Mouse (Mus musculus) erythroblast, embryonic 14.5 days (primary cell): ENCODE data around the gene Clec2g. TPM values are rescaled to one million over a fixed set of nuclear protein-coding genes. Genes with fewer than 3 reads are reported as not detected.
"Not testable (repeated sequence)": the region's sequence is repeated elsewhere in the genome, so short reads cannot be mapped to it uniquely, and the experiment has no call there.

Source experiments
- H3K27me3 ChIP-seq: 2 replicates; pipeline ENCODE4 v1.6.1; 2012; ENCODE audit warnings: inconsistent platforms; ENCODE audit not compliant: control insufficient read depth
- H3K36me3 ChIP-seq: 2 replicates; pipeline ENCODE4 v1.6.1; 2012; ENCODE audit warnings: mild to moderate bottlenecking, inconsistent platforms; ENCODE audit not compliant: control insufficient read depth
- H3K4me1 ChIP-seq: 2 replicates; pipeline ENCODE4 v1.6.1; 2012; ENCODE audit warnings: inconsistent platforms; ENCODE audit not compliant: control insufficient read depth
- H3K4me3 ChIP-seq: replicated peaks from 2 replicates; pipeline ENCODE3; 2012; ENCODE audit warnings: moderate library complexity, mild to moderate bottlenecking, inconsistent platforms
- H3K9me3 ChIP-seq: 2 replicates; pipeline ENCODE4 v1.6.1; 2012; ENCODE audit warnings: low read length, inconsistent platforms, mixed read lengths; ENCODE audit not compliant: control insufficient read depth
- GATA1 ChIP-seq: IDR thresholded peaks from 2 replicates; pipeline ENCODE4 v1.6.1; 2012; ENCODE audit warnings: low read length, inconsistent platforms, mixed read lengths
- TAL1 ChIP-seq: IDR thresholded peaks from 3 replicates; pipeline ENCODE4 v1.6.1; 2012; ENCODE audit warnings: low read length, inconsistent platforms, mixed read lengths
- polyA plus RNA-seq: library from polyadenylated mRNA; stranded (reverse); fragments of >175 nt; gene quantifications from 2 replicates; pipeline ENCODE4 v1.2.3, GENCODE M21; 2012

The Clec2g gene
- polyA plus RNA-seq, 1 experiment, result not detected

DNA sequence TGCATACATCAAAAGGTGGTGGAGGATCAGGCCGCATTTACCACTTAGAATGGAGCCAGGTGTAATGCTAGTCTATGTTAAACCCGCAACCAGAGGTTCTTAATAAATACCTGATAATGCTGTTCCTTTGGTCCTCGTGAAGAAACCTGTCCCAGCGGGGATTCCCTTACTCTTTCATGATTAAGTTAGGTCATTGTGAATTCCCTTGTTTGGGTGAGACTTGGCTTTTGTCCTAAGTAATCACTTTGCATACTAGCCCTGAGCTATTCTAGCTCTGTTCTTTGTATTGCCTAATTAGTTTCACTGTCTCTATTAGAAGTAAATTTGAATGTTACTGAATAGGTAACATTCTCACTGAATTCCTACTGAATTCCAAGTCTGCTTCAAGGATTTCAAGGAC, 60.2 kb downstream of the Clec2g start:
- TF ChIP-seq TAL1 (no peak), GATA1 (no peak)
- Histone ChIP-seq H3K27me3 (no peaks in the 10 kb centered on the region), H3K4me3 (no peak overlapping the region), H3K4me1 (no peaks in the 10 kb centered on the region), H3K36me3 (no peaks in the 10 kb centered on the region), H3K9me3 (no peaks in the 10 kb centered on the region)

DNA sequence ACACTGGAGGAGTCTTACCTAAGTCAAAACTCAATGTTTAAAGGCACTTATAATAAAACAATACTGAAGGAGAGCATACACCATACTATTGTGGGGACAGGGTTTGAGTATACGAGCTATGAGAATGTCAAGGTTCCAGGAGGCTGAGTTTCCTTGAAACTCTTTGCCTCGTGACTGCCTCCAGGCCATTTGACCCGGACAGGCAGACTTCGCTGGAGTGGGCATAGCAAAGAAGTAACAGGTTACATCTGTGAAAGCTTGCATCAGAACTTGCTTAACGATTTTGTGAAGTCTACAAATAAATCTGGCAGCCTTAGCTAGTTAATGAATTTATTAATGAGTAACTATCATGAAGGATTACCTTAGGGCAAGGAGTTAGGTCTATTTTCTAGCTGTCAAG, 60.6 kb downstream of the Clec2g start:
- no peak overlapping the region for H3K4me3 ChIP-seq
- no peaks in the 10 kb centered on the region for H3K9me3 ChIP-seq
- H3K27me3 ChIP-seq, result no peaks in the 10 kb centered on the region
- no peak for TF ChIP-seq GATA1
- no peak for TF ChIP-seq TAL1
- H3K4me1 ChIP-seq, result no peaks in the 10 kb centered on the region
- no peaks in the 10 kb centered on the region for H3K36me3 ChIP-seq

- H3K36me3 ChIP-seq, result no peaks in the 10 kb centered on the region
- no peaks in the 10 kb centered on the region for H3K4me1 ChIP-seq
- TF ChIP-seq TAL1 (no peak), GATA1 (no peak)
- no peaks in the 10 kb centered on the region for H3K9me3 ChIP-seq
- H3K27me3 ChIP-seq, result no peaks in the 10 kb centered on the region
- H3K4me3 ChIP-seq, result no peak overlapping the region
These were observed 61.3 kb downstream of the Clec2g start for GRCm38 (mm10) chr6:128995250-128996053.

DNA sequence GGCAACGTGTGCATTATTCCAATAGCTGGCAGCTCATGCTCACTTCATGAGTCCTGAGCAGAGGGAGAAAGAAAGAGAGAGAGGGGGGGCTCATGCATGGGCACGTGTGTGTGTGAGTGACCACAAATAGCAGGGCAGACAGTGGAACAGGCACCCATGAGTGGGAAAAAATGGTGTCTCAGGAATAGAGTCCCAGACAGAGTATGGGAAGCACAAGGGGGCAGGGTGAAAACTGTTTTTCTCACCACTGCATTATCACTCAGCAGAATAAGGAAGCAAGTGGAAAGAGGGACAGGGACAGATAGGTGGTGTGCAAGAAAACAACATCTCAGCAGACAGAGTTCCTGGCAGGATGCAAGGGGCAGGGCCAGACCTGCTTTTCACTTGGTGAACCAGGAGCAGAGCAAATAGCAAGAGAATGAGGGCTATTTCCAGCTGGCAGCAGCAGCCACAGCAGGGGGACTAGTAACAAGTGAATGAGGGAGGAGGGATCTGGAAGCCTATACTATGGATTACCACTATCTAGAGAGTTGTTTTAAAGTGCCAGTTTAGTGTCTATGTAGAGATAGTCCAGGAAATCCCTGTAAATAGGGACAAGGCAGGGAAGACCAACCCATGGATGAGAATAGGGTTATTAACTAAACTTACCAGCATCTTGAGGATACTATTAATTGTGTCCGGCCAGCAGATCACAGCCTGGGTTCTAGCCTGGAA, 62.0 kb downstream of the Clec2g start:
- Histone ChIP-seq H3K4me3 (no peak overlapping the region), H3K27me3 (no peaks in the 10 kb centered on the region), H3K9me3 (no peaks in the 10 kb centered on the region), H3K36me3 (no peaks in the 10 kb centered on the region), H3K4me1 (no peaks in the 10 kb centered on the region)
- TF ChIP-seq TAL1 (no peak), GATA1 (no peak)

DNA sequence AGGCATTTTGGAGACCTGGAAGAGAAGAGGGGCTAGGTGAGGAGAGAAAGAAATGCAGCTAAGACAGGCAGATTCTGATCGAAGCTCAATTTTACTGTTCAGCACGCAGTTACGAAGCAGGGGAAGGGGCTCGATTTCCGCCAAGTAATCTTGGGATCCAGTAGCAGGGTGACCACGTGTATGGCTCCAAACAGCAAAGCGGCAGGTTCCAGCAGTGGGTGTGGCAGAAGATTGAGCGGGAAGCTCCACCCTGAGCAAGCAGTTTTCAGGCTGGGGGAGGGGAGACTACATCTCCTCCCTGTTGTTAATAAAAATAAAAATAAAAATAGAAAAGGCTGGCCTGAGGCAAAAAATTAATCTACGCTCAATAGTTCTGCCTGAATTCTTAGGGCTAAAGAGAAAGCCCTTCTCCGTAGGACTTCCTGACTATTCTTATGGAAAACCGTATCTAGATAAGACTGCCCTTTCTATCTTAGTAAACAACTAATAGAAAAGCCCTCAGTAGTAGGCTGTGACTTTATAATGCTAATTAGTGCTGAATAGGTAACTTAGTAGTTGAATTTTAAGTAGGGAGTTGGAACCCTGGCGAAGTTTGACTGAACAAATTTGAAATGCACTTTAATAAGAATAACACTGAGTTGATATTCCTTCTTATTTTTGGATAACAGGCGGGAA, 62.7 kb downstream of the Clec2g start:
- no peak overlapping the region for H3K4me3 ChIP-seq
- TF ChIP-seq TAL1 (no peak), GATA1 (no peak)

DNA sequence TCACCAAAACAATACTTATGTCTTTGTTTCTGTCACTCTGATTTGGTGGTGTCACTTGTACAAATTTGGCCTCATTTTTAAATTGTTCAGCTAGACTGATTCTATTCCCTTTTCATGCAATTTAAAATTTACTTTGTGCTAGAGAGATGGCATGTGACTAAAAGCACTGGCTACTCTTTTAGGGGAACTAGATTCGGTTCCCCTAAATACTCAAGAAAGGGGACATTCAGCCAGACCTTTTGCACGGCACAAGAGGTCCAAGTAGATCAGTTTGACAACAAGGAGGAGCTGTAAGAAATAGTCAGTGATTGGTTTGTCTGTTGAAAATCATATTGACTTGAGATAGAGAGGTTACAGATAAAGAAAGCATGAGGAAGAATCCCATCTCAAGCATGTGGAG, 67.2 kb downstream of the Clec2g start:
- TF ChIP-seq TAL1 (no peak), GATA1 (no peak)
- Histone ChIP-seq H3K4me3 (no peak overlapping the region), H3K9me3 (no peaks in the 10 kb centered on the region), H3K27me3 (no peaks in the 10 kb centered on the region), H3K36me3 (no peaks in the 10 kb centered on the region), H3K4me1 (no peaks in the 10 kb centered on the region)

More for the DNA sequence above, 62.7 kb downstream of the Clec2g start:
- H3K9me3 ChIP-seq, result no peaks in the 10 kb centered on the region
- H3K27me3 ChIP-seq, result no peaks in the 10 kb centered on the region
- no peaks in the 10 kb centered on the region for H3K36me3 ChIP-seq
- H3K4me1 ChIP-seq, result no peaks in the 10 kb centered on the region

DNA sequence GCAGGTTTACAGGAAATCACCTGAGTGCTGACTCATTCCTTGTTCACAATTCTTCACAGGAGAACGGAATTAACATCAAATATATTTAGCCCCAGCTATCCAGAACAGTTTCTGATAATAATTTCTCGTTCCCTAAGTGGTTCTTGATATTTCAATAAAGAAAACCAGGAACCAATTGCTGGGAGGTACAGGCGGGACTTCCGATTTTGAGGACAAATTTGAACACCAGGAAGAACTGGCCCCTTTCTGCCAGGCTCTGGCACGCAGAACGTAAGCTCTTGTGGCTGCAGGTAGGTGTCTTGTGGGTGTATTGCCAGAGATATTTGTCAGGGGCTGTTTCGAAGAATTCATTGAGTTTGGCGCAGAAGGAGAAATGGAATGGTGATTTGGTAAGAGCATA, 74.4 kb downstream of the Clec2g start:
- TF ChIP-seq GATA1, result no peak
- no peak for TF ChIP-seq TAL1
- no peaks in the 10 kb centered on the region for H3K4me1 ChIP-seq

DNA sequence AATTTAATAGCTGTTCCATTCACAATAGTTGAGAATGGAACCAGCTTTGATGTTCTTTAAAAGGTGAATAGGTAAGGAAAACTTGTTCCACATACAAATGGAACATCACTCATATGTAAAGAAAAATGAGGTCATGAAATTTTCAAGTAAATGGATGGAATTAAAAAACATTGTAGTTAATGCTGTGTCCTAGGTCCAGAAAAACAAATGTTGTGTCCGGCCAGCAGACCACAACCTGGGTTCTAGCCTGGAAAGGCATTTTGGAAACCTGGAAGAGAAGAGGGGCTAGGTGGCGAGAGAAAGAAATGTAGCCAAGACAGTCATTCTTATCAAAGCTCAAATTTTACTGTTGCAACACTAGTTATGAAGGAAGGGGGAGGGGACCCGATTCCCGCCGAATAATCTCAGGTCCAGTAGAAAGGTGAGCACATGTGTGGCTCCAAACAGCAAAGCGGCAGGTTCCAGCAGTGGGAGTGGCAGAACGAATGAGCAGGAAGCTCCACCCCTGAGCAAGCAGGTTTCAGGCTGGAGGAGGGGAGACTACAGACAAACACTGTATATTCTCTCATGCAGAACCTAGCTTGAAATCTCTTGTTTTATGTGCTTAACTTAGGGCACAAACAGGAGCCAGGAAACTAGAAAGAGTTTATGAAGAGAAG, 75.8 kb downstream of the Clec2g start:
- H3K9me3 ChIP-seq, H3K4me1 ChIP-seq, H3K27me3 ChIP-seq, H3K4me3 ChIP-seq, H3K36me3 ChIP-seq: not testable (repeated sequence)

More for the DNA sequence above, 74.4 kb downstream of the Clec2g start:
- Histone ChIP-seq H3K36me3 (no peaks in the 10 kb centered on the region), H3K4me3 (no peak overlapping the region), H3K9me3 (no peaks in the 10 kb centered on the region), H3K27me3 (no peaks in the 10 kb centered on the region)

DNA sequence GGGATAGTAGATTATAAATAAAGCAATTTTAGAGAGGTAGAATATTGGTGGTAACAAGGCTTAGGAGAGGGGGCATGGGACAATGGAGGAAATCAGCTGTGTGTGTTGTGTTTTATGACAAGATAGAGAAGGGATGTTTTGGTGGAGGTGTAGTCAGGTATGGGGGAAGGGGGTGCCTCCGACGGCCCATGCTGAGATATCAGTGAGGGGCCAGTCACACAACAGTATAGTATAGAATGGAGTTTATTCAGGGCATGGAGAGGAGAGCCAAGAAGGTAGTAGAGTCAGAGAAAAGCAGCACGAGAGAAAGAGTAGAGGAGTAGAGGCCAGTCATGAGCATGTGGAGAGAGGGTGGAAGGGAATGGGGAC, 76.3 kb downstream of the Clec2g start:
- Histone ChIP-seq H3K4me3 (no peak overlapping the region), H3K4me1 (no peaks in the 10 kb centered on the region), H3K27me3 (no peaks in the 10 kb centered on the region), H3K9me3 (no peaks in the 10 kb centered on the region), H3K36me3 (no peaks in the 10 kb centered on the region)
- TF ChIP-seq TAL1 (no peak), GATA1 (no peak)

- not testable (repeated sequence) for H3K36me3 ChIP-seq, H3K4me3 ChIP-seq, H3K9me3 ChIP-seq, H3K27me3 ChIP-seq, H3K4me1 ChIP-seq
These were observed 77.8 kb downstream of the Clec2g start for GRCm38 (mm10) chr6:129012012-129012411.
